Mouse (Mus musculus): Measurements from ENCODE around the gene Cops9. TPM values are rescaled to one million over a fixed set of nuclear protein-coding genes. Genes with fewer than 3 reads are reported as not detected.

Cops9 gene
- polyA plus RNA-seq, 1 experiment from 2014 or later = 597 TPM

DNA sequence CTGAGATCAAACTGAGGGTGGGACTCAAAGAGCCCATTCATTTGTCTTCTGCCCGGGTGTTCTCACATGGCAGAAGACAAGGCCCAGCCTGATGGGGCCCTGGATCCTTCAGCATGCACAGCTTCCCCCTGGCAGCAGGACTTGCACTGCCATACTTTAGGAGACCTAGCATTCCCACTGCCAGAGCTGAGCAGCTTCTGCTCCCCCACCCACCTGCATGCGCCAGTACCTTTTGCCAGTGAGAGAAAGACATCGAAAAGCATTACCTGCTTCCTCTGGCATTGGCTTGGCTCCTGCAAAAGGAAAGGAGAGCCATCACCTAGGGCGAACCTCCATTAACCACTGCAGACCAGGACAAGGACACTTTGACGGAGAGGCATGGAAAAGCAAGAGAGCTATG, 3.1 kb upstream of the Cops9 start:
- H3K27ac ChIP-seq = no peak overlapping the region
- H3K9ac ChIP-seq = no peak overlapping the region
- no peaks in the 10 kb centered on the region for H3K36me3 ChIP-seq
- H3K9me3 ChIP-seq = no peaks in the 10 kb centered on the region
- no peak overlapping the region for H3K4me3 ChIP-seq
- 83% methylated on average over 5 of the region's 5 CpGs for WGBS
- no peak for ATAC-seq (ENCODE audit: low FRiP score)
- peaks cover 14% of the 10 kb centered on the region for H3K27me3 ChIP-seq
- peaks cover 23% of the 10 kb centered on the region for H3K4me1 ChIP-seq (replicated peaks)
- H3K4me2 ChIP-seq = no peak overlapping the region

DNA sequence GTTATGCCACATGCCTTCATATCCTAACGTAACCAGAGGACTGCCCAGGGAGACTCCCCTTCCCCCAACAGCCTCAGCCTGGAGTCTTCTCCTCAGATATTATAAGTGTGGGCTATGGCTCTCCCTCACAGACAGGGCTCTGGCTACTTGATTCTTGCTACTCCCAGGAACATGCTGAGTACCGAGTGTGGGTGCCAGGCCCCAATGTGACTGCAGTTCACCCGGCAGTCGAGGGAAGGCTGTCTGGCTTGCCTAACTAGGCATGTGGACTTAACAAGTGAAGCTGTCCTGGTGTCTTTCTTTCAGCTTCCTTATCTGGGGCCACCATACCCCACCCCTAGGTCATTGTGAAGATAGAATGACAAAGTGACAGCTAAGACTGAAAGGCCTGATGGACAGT, 1.9 kb upstream of the Cops9 start:
- Histone ChIP-seq H3K27me3 (peaks cover 9% of the 10 kb centered on the region; the same call in 1 of the 2 replicates), H3K27ac (no peak overlapping the region), H3K4me2 (no peak overlapping the region), H3K9ac (no peak overlapping the region), H3K9me3 (no peaks in the 10 kb centered on the region), H3K36me3 (peaks cover 8% of the 10 kb centered on the region), H3K4me3 (no peak overlapping the region), H3K4me1 (replicated peaks) (peaks cover 29% of the 10 kb centered on the region)
- ATAC-seq (ENCODE audit: low FRiP score) = no peak
- WGBS = 73% methylated on average over 4 of the region's 4 CpGs

DNA sequence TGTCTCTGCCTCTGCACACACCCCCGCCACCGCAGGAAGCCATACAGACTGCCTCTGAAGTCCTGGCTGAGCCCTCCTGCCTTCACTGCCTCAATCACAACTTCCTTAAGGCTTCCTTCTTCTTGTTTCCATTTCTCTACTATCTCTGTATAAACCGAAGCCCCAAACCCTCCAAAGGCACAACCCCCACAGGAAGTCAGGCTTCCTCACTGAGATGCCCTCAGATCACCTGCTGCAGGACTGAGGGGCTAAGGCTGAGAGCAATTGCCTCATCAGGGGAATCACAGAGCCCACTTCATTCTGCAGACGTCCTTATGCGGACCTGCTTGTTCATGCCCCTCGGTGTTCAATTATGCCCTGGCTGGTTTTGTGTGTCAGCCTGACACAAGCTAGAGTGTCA, 1.4 kb downstream of the Cops9 start:
- H3K4me1 ChIP-seq (replicated peaks) = peaks cover 32% of the 10 kb centered on the region
- H3K4me3 ChIP-seq = peak overlapping the region; percentile 88
- H3K9ac ChIP-seq = peak overlapping the region; percentile 96
- no peak for ATAC-seq (ENCODE audit: low FRiP score)
- peaks cover 4% of the 10 kb centered on the region; the same call in 1 of the 2 replicates for H3K27me3 ChIP-seq
- H3K36me3 ChIP-seq = peaks cover 41% of the 10 kb centered on the region
- WGBS = 88% methylated on average over 6 of the region's 6 CpGs
- H3K27ac ChIP-seq = no peak overlapping the region
- H3K9me3 ChIP-seq = no peaks in the 10 kb centered on the region
- H3K4me2 ChIP-seq = peak overlapping the region; percentile 78

DNA sequence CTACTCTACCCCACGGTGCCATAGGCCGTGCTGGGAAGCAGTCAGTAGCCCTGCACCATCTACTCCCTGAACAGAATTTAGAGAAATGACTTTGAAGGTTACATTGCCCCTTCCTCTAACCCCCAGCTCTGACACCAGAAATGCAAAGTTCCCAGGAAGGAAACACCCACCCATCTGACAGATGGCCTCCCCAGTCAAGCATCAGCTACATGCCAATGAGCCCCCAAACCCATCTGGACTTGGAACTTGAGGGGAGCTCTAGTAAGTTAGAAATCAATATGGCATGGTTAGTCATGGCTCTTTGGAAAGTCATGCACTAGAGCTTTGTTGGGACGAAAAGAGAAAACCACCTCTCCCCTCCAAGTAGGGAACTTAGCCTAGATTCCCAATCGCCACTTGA, 3.0 kb downstream of the Cops9 start:
- no peak for ATAC-seq (ENCODE audit: low FRiP score)
- H3K36me3 ChIP-seq = peaks cover 47% of the 10 kb centered on the region
- H3K27me3 ChIP-seq = no peaks in the 10 kb centered on the region
- no peaks in the 10 kb centered on the region for H3K9me3 ChIP-seq
- no peak overlapping the region for H3K9ac ChIP-seq
- WGBS = 97% methylated on average over 4 of the region's 4 CpGs
- no peak overlapping the region for H3K27ac ChIP-seq
- peaks cover 40% of the 10 kb centered on the region for H3K4me1 ChIP-seq (replicated peaks)
- H3K4me2 ChIP-seq = no peak overlapping the region
- no peak overlapping the region for H3K4me3 ChIP-seq

DNA sequence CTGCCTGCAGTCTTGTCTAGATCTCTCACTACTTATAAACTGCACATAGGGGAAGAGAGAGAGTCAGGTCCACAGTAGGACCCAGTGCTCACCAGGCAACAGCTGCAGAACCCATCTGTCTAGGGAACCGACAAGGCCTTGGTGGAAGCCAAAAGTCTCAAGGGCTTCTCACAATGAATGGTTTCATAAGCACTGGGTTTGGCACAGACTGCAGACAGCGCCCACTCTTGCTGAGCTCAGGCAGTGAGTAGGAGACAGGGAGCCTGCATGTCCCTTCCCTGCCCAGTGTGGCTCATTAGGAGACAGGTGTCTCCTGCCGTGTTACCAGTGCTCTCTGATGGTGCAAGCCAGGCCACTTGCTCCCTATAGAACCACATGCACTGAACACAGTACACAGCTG, 3.6 kb downstream of the Cops9 start:
- 92% methylated on average over 3 of the region's 3 CpGs for WGBS
- ATAC-seq (ENCODE audit: low FRiP score) = no peak
- H3K36me3 ChIP-seq = peaks cover 47% of the 10 kb centered on the region
- no peaks in the 10 kb centered on the region for H3K9me3 ChIP-seq
- peaks cover 40% of the 10 kb centered on the region for H3K4me1 ChIP-seq (replicated peaks)
- H3K4me3 ChIP-seq = no peak overlapping the region
- no peaks in the 10 kb centered on the region for H3K27me3 ChIP-seq
- no peak overlapping the region for H3K4me2 ChIP-seq
- no peak overlapping the region for H3K9ac ChIP-seq
- no peak overlapping the region for H3K27ac ChIP-seq

DNA sequence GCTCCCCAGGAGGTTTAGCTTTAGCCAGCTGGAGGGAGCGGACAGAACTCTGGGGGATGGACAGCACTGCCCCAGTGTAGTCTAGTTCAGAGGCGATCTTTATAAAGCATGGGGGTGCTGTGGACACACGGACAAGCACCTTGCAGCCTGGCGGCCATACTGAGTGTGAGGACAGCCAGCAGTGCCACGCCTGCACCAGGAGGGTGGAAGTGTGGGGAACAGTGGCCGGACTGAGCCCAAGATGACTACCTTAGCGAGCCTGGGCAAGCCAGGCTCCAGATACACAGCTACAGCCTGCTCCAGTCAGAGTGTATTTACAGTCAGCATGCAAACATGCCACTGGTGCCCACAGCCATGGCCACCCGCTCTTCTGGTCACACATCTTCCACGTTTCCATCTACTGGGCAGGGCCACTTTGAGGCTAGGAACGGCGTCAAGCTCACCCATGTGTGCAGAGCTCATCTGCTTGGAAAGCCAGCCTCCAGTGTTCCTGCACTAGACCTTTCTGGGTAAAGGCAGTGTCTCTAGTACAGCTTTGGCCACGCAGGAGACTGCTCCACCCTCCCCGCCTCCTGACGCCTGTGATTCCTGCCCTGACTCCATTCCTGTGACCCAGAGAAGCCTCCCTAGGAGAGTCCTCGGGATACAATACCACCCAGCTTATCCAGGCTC, 4.1 kb downstream of the Cops9 start:
- Histone ChIP-seq H3K36me3 (peaks cover 47% of the 10 kb centered on the region), H3K4me3 (no peak overlapping the region), H3K9me3 (no peaks in the 10 kb centered on the region), H3K27ac (no peak overlapping the region), H3K27me3 (no peaks in the 10 kb centered on the region), H3K4me2 (no peak overlapping the region), H3K9ac (no peak overlapping the region), H3K4me1 (replicated peaks) (peaks cover 38% of the 10 kb centered on the region)
- 93% methylated on average over 15 of the region's 15 CpGs for WGBS
- ATAC-seq (ENCODE audit: low FRiP score) = no peak

DNA sequence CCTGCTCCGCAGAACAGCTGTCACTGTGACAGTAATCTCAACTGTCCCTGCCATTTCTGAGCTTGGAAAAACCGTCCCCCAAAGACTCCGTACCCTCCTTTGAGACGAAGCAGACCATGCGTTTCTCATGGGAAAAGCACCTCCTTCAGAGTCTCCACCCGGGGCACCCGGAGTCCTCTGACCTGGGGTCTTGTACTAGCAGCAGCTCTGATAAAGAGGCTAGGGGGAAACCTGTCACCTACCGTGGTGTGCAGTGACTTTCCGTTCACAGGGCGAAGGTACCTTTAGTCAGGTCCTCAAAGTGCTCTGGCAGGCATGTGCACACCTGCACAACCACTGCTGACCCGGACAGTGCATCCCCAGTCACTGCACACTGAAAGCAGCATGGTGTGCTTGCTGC, 5.1 kb downstream of the Cops9 start:
- H3K36me3 ChIP-seq = peaks cover 47% of the 10 kb centered on the region
- H3K4me2 ChIP-seq = no peak overlapping the region
- H3K9me3 ChIP-seq = no peaks in the 10 kb centered on the region
- no peak for ATAC-seq (ENCODE audit: low FRiP score)
- no peaks in the 10 kb centered on the region for H3K27me3 ChIP-seq
- no peak overlapping the region for H3K27ac ChIP-seq
- no peak overlapping the region for H3K9ac ChIP-seq
- H3K4me1 ChIP-seq (replicated peaks) = peaks cover 31% of the 10 kb centered on the region
- WGBS = 95% methylated on average over 11 of the region's 11 CpGs
- H3K4me3 ChIP-seq = no peak overlapping the region

DNA sequence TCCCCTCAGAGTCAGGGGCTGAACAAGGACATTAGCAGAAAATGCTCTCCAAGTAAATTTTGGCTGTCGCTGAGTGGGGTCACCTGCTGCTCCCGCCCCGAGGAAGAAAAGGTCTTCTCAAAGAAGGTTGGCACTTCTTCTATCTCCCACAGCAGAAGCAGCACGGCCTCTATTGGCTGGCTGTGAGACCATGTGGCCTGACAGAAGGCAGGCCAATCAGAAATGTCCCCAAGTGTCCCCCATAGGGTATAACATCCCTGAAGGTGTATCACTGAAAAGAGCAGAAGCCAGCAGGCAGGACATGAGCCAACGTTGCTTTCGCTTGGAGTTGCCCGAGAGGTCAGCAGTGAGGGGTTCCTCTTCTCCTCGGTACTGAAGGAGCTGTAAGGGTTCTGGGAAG, 5.8 kb downstream of the Cops9 start:
- Histone ChIP-seq H3K27me3 (0 out of 2 replicates have a peak, but pooled peaks cover 4% of the 10 kb centered on the region), H3K36me3 (peaks cover 47% of the 10 kb centered on the region), H3K4me2 (no peak overlapping the region), H3K27ac (peak overlapping the region; percentile 66; the same call in 1 of the 2 replicates), H3K9me3 (no peaks in the 10 kb centered on the region), H3K9ac (no peak overlapping the region), H3K4me1 (replicated peaks) (peaks cover 28% of the 10 kb centered on the region), H3K4me3 (no peak overlapping the region)
- ATAC-seq (ENCODE audit: low FRiP score) = no peak
- WGBS = 86% methylated on average over 8 of the region's 8 CpGs

DNA sequence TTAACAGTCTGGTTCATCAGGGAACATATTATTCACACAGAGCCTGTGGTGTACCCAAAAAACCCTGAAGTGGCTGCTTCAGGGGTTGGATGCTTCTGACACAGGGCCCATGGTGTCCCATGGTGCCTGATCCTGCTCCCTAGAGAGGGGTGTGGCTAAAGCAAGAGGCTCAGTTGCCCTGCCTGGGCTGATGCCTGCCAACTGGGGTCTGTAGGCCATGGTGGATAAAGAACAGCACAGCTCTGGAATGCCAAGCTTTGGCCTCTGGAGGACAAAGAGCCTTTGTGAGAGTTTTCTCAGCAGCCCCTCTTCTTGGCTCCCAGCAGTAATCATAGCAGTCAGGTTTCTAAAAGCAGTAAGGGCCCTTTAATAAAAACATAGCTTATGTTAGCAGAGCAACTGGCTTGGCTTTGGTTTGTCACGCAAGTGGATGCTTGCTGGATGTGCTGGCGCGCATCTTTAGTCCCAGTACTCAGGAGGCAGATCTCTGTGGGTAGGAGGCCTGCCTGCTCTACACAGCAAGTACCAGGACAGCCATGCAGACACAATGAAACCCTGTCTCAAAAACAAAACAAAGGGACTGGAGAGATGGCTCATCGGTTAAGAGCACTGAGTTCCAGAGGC, 6.7 kb downstream of the Cops9 start:
- WGBS = 63% methylated on average over 4 of the region's 4 CpGs
- H3K27ac ChIP-seq = peak overlapping the region; percentile 66
- no peak overlapping the region for H3K4me3 ChIP-seq
- ATAC-seq (ENCODE audit: low FRiP score) = peak; percentile 72; the same call in 1 of the 2 replicates
- no peaks in the 10 kb centered on the region for H3K9me3 ChIP-seq
- peaks cover 19% of the 10 kb centered on the region for H3K4me1 ChIP-seq (replicated peaks)
- 0 out of 2 replicates have a peak, but pooled peaks cover 4% of the 10 kb centered on the region for H3K27me3 ChIP-seq
- no peak overlapping the region for H3K4me2 ChIP-seq
- H3K9ac ChIP-seq = peak overlapping the region; percentile 35
- peaks cover 47% of the 10 kb centered on the region for H3K36me3 ChIP-seq

DNA sequence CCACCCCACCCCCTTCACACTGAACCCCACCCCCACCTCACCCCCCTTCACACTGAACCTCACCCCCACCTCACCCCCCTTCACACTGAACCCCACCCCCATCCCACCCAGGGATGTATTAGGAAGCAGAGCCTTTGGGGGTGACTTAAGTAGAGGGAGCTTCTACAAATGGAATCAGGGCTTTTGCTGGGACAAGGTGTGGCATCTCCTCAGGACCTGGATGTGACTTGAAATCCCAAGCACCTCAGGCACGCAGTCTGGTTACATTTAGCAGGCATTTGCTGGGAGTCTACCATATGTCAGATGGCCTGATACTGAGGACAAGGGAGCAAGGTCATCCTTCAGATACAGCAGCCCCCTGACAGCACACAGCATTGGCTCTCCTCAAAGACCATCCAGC, 7.2 kb downstream of the Cops9 start:
- 0 out of 2 replicates have a peak, but pooled peaks have one; percentile 14 for ATAC-seq (ENCODE audit: low FRiP score)
- Histone ChIP-seq H3K4me3 (no peak overlapping the region), H3K4me2 (no peak overlapping the region), H3K27ac (peak overlapping the region; percentile 66), H3K4me1 (replicated peaks) (peaks cover 14% of the 10 kb centered on the region), H3K27me3 (0 out of 2 replicates have a peak, but pooled peaks cover 4% of the 10 kb centered on the region), H3K9me3 (no peaks in the 10 kb centered on the region), H3K36me3 (peaks cover 47% of the 10 kb centered on the region), H3K9ac (peak overlapping the region; percentile 35)
- 68% methylated on average over 1 of the region's 1 CpGs for WGBS

DNA sequence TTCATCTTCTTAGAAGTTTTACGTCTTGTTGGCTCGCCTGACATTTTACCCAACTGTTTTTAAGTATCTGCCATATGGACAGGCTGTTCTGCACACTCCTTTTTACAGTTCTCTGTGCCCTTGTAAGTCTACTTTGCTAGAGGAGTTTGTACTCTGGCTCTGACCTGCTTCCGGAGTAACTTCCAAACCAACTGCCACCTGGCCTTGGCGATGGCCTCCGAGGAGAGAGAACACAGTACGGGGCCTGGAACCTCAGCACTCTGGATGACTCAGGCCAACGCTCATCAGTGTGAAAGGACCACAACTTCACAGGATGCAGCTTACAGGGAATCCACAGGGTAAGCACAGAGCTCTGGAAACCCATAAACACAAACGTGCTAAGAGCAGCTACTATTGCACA, 8.1 kb downstream of the Cops9 start:
- Histone ChIP-seq H3K4me1 (replicated peaks) (peaks cover 12% of the 10 kb centered on the region), H3K9me3 (no peaks in the 10 kb centered on the region), H3K4me3 (no peak overlapping the region), H3K9ac (no peak overlapping the region), H3K27ac (no peak overlapping the region), H3K4me2 (no peak overlapping the region), H3K36me3 (peaks cover 39% of the 10 kb centered on the region), H3K27me3 (0 out of 2 replicates have a peak, but pooled peaks cover 4% of the 10 kb centered on the region)
- no peak for ATAC-seq (ENCODE audit: low FRiP score)
- 88% methylated on average over 8 of the region's 8 CpGs for WGBS

DNA sequence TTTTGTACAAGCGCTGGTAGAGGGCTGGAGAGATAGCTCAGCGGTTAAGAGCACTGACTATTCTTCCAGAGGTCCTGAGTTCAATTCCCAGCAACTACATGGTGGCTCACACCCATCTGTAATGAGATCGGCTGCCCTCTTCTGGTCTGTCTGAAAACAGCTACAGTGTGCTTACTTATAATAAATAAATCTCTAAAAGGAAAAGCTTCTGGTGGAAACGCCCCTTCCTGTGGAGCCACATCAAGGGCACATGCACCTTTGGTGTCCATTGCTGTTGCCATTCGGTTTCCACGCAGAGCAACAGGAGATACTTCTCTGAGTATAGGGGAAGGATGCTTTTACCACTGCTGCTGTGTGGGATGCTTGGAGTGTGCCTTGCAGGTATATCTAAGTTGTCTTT, 8.8 kb downstream of the Cops9 start:
- Histone ChIP-seq H3K27ac (no peak overlapping the region), H3K4me1 (replicated peaks) (peaks cover 12% of the 10 kb centered on the region; the same call in 1 of the 2 replicates), H3K27me3 (0 out of 2 replicates have a peak, but pooled peaks cover 4% of the 10 kb centered on the region), H3K9me3 (no peaks in the 10 kb centered on the region), H3K9ac (no peak overlapping the region), H3K4me3 (no peak overlapping the region), H3K36me3 (peaks cover 31% of the 10 kb centered on the region), H3K4me2 (no peak overlapping the region)
- ATAC-seq (ENCODE audit: low FRiP score) = no peak
- 69% methylated on average over 6 of the region's 6 CpGs for WGBS

DNA sequence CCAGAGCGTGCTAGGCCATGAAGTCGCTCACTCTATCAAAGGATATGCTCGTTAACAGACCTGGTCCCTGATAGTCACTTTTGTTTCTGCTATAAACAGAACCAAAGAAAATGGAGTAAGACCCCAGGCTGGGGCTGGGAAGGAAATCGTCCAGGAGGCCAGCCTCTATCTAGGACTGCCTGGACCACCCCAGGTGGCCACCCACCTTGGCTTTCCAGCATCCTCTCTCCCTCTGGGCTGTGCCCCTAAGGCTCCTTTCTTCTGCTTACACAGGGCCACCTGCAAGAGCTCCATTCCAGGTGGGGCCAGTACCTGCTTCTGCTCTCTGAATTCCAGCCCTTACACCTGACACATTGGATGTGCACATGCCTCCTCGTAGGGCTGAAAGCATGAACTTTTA, 9.6 kb downstream of the Cops9 start:
- H3K4me3 ChIP-seq = no peak overlapping the region
- no peak overlapping the region for H3K4me2 ChIP-seq
- 86% methylated on average over 5 of the region's 5 CpGs for WGBS
- peaks cover 12% of the 10 kb centered on the region; the same call in 1 of the 2 replicates for H3K4me1 ChIP-seq (replicated peaks)
- no peak for ATAC-seq (ENCODE audit: low FRiP score)
- no peak overlapping the region for H3K9ac ChIP-seq
- no peaks in the 10 kb centered on the region for H3K9me3 ChIP-seq
- H3K27ac ChIP-seq = no peak overlapping the region
- peaks cover 24% of the 10 kb centered on the region for H3K36me3 ChIP-seq
- H3K27me3 ChIP-seq = 0 out of 2 replicates have a peak, but pooled peaks cover 4% of the 10 kb centered on the region
